Mouse (Mus musculus) heart, embryonic 16.5 days (tissue): ENCODE data around the gene Vmn1r3. TPM values are rescaled to one million over a fixed set of nuclear protein-coding genes. Genes with fewer than 3 reads are reported as not detected.
"Not testable (repeated sequence)": the region's sequence is repeated elsewhere in the genome, so short reads cannot be mapped to it uniquely, and the experiment has no call there.

Experiments used
- ATAC-seq: fragments of 200-750 bp; cut with Nextera tagmentation; replicated peaks from 2 replicates; pipeline ENCODE4 v1.8.0; 2017; ENCODE audit warnings: moderate number of reproducible peaks; ENCODE audit not compliant: insufficient read depth, low FRiP score; ENCODE audit errors: extremely low read depth
- H3K27ac ChIP-seq: fragments of 300-500 bp; sonication (generic); 2 replicates; pipeline ENCODE4 v1.5.1; 2014; ENCODE audit warnings: mild to moderate bottlenecking, low read length, control low read depth, moderate library complexity
- H3K27me3 ChIP-seq: fragments of 300-500 bp; sonication (generic); 2 replicates; pipeline ENCODE4 v1.6.1; 2014; ENCODE audit warnings: low read length, mixed read lengths; ENCODE audit not compliant: control insufficient read depth, insufficient read depth
- H3K36me3 ChIP-seq: fragments of 300-500 bp; sonication (generic); 2 replicates; pipeline ENCODE4 v1.6.1; 2014; ENCODE audit not compliant: control insufficient read depth, insufficient read depth
- H3K4me1 ChIP-seq: fragments of 300-500 bp; sonication (generic); 2 replicates; pipeline ENCODE4 v1.6.1; 2014; ENCODE audit warnings: low read length, mixed read lengths; ENCODE audit not compliant: control insufficient read depth, insufficient read depth
- H3K4me2 ChIP-seq: fragments of 300-500 bp; sonication (generic); 2 replicates; pipeline ENCODE4 v1.6.1; 2014; ENCODE audit warnings: low read depth, mild to moderate bottlenecking, control low read depth, low read length
- H3K4me3 ChIP-seq: fragments of 300-500 bp; sonication (generic); 2 replicates; pipeline ENCODE4 v1.5.1; 2014; ENCODE audit warnings: mild to moderate bottlenecking, control low read depth, low read length
- H3K9ac ChIP-seq: fragments of 300-500 bp; sonication (generic); 2 replicates; pipeline ENCODE4 v1.6.1; 2014; ENCODE audit warnings: low read length, control low read depth
- H3K9me3 ChIP-seq: fragments of 300-500 bp; sonication (generic); replicated peaks from 2 replicates; pipeline ENCODE4 v1.6.1; 2016; ENCODE audit warnings: low read length; ENCODE audit not compliant: control insufficient read depth
- WGBS: fragments of 180-500 bp; shearing (Covaris S2); extraction: QIAGEN DNeasy Blood & Tissue Kit; methylation state at CpG from one replicate; pipeline ENCODE4 v1.1.7; 2014; 5-methylcytosine and 5-hydroxymethylcytosine counted together
- polyA plus RNA-seq: library from polyadenylated mRNA; unstranded; fragments of >200 nt; fragmentation: Nextera tagmentation; extraction: Ambion mirVana; gene quantifications from 2 replicates; pipeline ENCODE4 v1.2.1, GENCODE M21; 2015

Vmn1r3 gene
- polyA plus RNA-seq, 1 experiment from 2014 or later: not detected

DNA sequence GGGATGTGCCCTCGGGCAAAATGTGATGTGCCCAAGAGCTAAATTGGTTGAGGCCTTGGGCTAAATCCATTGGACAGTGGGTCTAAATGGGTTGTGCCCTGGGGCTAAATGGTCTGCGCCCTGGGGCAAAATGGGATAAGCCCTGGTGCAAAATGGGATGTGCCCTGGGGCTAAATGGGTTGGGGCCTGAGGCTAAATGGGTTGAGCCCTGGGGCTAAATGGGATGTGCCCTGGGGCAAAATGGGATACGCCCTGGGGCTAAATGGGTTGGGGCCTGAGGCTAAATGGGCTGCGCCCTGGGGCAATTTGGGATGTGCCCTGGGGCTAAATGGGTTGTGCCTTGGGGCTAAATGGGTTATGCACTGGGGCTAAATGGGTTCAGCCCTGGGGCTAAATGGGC, 20.1 kb downstream of the Vmn1r3 start:
- no peak overlapping the region for H3K9ac ChIP-seq
- no peaks in the 10 kb centered on the region for H3K27me3 ChIP-seq
- peaks cover 4% of the 10 kb centered on the region for H3K9me3 ChIP-seq
- no peaks in the 10 kb centered on the region for H3K36me3 ChIP-seq
- H3K4me3 ChIP-seq: no peak overlapping the region
- WGBS: 88% methylated on average over 4 of the region's 4 CpGs
- no peak for ATAC-seq
- no peaks in the 10 kb centered on the region for H3K4me1 ChIP-seq
- H3K4me2 ChIP-seq: no peak overlapping the region
- H3K27ac ChIP-seq: no peak overlapping the region

GRCm38 (mm10) chr4:3164429-3164828, 20.7 kb downstream of the Vmn1r3 start:
- not testable (repeated sequence) for H3K4me2 ChIP-seq, H3K9me3 ChIP-seq, H3K36me3 ChIP-seq, ATAC-seq, H3K4me3 ChIP-seq, H3K27me3 ChIP-seq, H3K27ac ChIP-seq, H3K4me1 ChIP-seq, H3K9ac ChIP-seq

DNA sequence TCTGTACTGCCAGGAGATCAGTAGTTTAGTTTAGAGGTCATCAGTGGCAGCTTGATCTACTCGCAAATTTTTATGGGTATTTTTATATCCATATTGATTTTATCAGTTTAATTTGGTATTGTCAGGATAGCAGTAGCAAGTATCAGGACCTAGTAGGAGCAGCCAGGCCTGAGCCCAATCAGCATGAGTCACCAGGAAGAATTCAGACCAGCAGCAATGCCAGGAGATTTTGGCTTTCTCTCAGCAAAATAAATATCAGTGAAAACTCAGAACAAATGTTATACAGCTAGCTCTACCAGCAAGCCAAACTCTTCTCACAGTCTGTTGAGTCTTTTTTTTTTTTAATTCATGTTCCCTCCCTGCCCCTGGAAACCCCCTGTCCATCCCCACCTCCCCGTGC, 31.8 kb downstream of the Vmn1r3 start:
- H3K27me3 ChIP-seq, H3K4me1 ChIP-seq, H3K9me3 ChIP-seq, H3K9ac ChIP-seq, H3K4me2 ChIP-seq, H3K4me3 ChIP-seq, ATAC-seq, H3K27ac ChIP-seq, H3K36me3 ChIP-seq: not testable (repeated sequence)
- 58% methylated on average over 2 of the region's 2 CpGs for WGBS

- H3K27me3 ChIP-seq, H3K27ac ChIP-seq, H3K4me2 ChIP-seq, H3K36me3 ChIP-seq, ATAC-seq, H3K4me3 ChIP-seq, H3K4me1 ChIP-seq, H3K9ac ChIP-seq, H3K9me3 ChIP-seq: not testable (repeated sequence)
- no CpG with 5 or more reads among the region's 3 CpGs for WGBS
Observed at GRCm38 (mm10) chr4:3147926-3148325, 37.2 kb downstream of the Vmn1r3 start.

Other genes with a start within 250 kb of the Vmn1r3 start
- not detected in 2 replicates for gene Vmn1r2, start 18.0 kb downstream of the Vmn1r3 start, polyA plus RNA-seq